Mouse (Mus musculus): ENCODE data around the gene Gramd4. TPM values are rescaled to one million over a fixed set of nuclear protein-coding genes. Genes with fewer than 3 reads are reported as not detected.

The Gramd4 gene
- total and polyA plus RNA-seq, 3 experiments = 0.17 to 0.66 (median 0.56) TPM

- peaks cover 5 to 9% of the 10 kb centered on the region in 2 experiments; a peak in 2 of 4 replicates for H3K4me1 ChIP-seq (ENCODE audit: control insufficient read depth in 1 of 2, insufficient read depth in 2 of 2)
- H3K27ac ChIP-seq (ENCODE audit: insufficient read depth, low read depth) = no peak overlapping the region
These were observed 108.5 kb downstream of the Gramd4 start for GRCm38 (mm10) chr15:86165811-86166590.

GRCm38 (mm10) chr15:86167032-86167655, 109.6 kb downstream of the Gramd4 start:
- no peak overlapping the region for H3K4me2 ChIP-seq (ENCODE audit: insufficient read depth, low read depth, poor library complexity, severe bottlenecking)
- no peak overlapping the region for H3K4me3 ChIP-seq (replicated peaks in 1 of 3; ENCODE audit: low read depth in 2 of 3, low read length in 2 of 3, poor library complexity in 1 of 3)
- dilution Hi-C loops (cut with MboI; ENCODE audit: extremely low pct_ligation_motif_present, extremely low pct_unique_long_range_greater_than_20kb, low sequenced_read_pairs) = no loop called here
- in situ Hi-C loops (cut with MboI; ENCODE audit: low pct_ligation_motif_present, low pct_unique_long_range_greater_than_20kb, low sequenced_read_pairs) = loop anchor here (10.0 kb wide), 1 partner anchor 48 kb away; the partner anchor contains the start of gene Tbc1d22a
- DNase-seq (ENCODE audit: extremely low read depth) = no peak
- H3K9ac ChIP-seq (ENCODE audit: insufficient read depth, low read depth) = no peak overlapping the region
- 0 out of 2 replicates have a peak, but pooled peaks cover 3% of the 10 kb centered on the region for H3K79me2 ChIP-seq (replicated peaks; ENCODE audit: control insufficient read depth, extremely low read depth, insufficient read depth, poor library complexity, severe bottlenecking)
- H3K36me3 ChIP-seq (replicated peaks in 1 of 2; ENCODE audit: control insufficient read depth in 1 of 2, insufficient read depth in 1 of 2, low read length in 1 of 2) = peaks cover 4 to 7% of the 10 kb centered on the region in 2 experiments
- TF ChIP-seq SIN3A (IDR thresholded peaks at IDR 0.05; ENCODE audit: low read length) = no peak
- TF ChIP-seq MAX (IDR thresholded peaks at IDR 0.05; ENCODE audit: low read length) = no peak
- no peak for TF ChIP-seq RCOR1 (conservative IDR thresholded peaks at IDR 0.05; ENCODE audit: low read depth, low read length)
- TF ChIP-seq PAX5 (IDR thresholded peaks at IDR 0.05; ENCODE audit: low read length) = no peak
- no peak for TF ChIP-seq MXI1 (IDR thresholded peaks at IDR 0.05; ENCODE audit: low read depth, low read length)
- H3K9me3 ChIP-seq (replicated peaks; ENCODE audit: low read length) = no peaks in the 10 kb centered on the region
- no peak overlapping the region for H3K27ac ChIP-seq (ENCODE audit: insufficient read depth, low read depth)
- H3K4me1 ChIP-seq (ENCODE audit: control insufficient read depth in 1 of 2, insufficient read depth in 2 of 2) = peaks cover 7 to 10% of the 10 kb centered on the region in 2 experiments
- H3K27me3 ChIP-seq (replicated peaks) = peaks cover 17% of the 10 kb centered on the region

More at GRCm38 (mm10) chr15:86165811-86166590, 108.5 kb downstream of the Gramd4 start:
- H3K4me2 ChIP-seq (ENCODE audit: insufficient read depth, low read depth, poor library complexity, severe bottlenecking) = no peak overlapping the region
- H3K9ac ChIP-seq (ENCODE audit: insufficient read depth, low read depth) = no peak overlapping the region
- no peak for TF ChIP-seq TCF12 (IDR thresholded peaks at IDR 0.05; ENCODE audit: low read depth, low read length)
- no peak for TF ChIP-seq E2F4 (IDR thresholded peaks at IDR 0.05; ENCODE audit: insufficient replicate concordance, low read depth, low read length)
- TF ChIP-seq IRF4 (IDR thresholded peaks at IDR 0.05; ENCODE audit: low read depth, low read length) = no peak
- TF ChIP-seq JUND (conservative IDR thresholded peaks at IDR 0.05; ENCODE audit: low read depth, low read length) = no peak
- no peak for TF ChIP-seq CHD1 (IDR thresholded peaks at IDR 0.05; ENCODE audit: low read depth, low read length)
- peak; percentile 32 for TF ChIP-seq RAD21 (IDR thresholded peaks at IDR 0.05; ENCODE audit: low read depth, low read length)
- TF ChIP-seq KAT2A (IDR thresholded peaks at IDR 0.05; ENCODE audit: insufficient replicate concordance, low read length) = no peak
- TF ChIP-seq CHD2 (IDR thresholded peaks at IDR 0.05; ENCODE audit: low read length) = no peak
- TF ChIP-seq MAX (IDR thresholded peaks at IDR 0.05; ENCODE audit: low read length) = no peak
- TF ChIP-seq BHLHE40 (IDR thresholded peaks at IDR 0.05; ENCODE audit: low read depth, low read length) = no peak
- no peak for TF ChIP-seq ETS1 (conservative IDR thresholded peaks at IDR 0.05; ENCODE audit: low read depth, low read length)
- TF ChIP-seq MEF2A (IDR thresholded peaks at IDR 0.05; ENCODE audit: borderline replicate concordance, low read depth, low read length) = no peak
- no peak for TF ChIP-seq NELFE (IDR thresholded peaks at IDR 0.05; ENCODE audit: low read depth, low read length)
- no peak for TF ChIP-seq JUN (IDR thresholded peaks at IDR 0.05; ENCODE audit: insufficient read depth, low read depth, low read length)
- TF ChIP-seq MAFK (IDR thresholded peaks at IDR 0.05; ENCODE audit: insufficient replicate concordance, low read length) = peak; percentile 98
- TF ChIP-seq UBTF (IDR thresholded peaks at IDR 0.05; ENCODE audit: low read depth, low read length) = no peak
- no peak for TF ChIP-seq MYC (IDR thresholded peaks at IDR 0.05; ENCODE audit: low read depth, low read length)
- peak; percentile 25; the same call in 1 of the 2 replicates for TF ChIP-seq SMC3 (IDR thresholded peaks at IDR 0.05; ENCODE audit: low read depth, low read length)
- no peak for TF ChIP-seq TBP (conservative IDR thresholded peaks at IDR 0.05; ENCODE audit: low read depth, low read length)
- TF ChIP-seq POLR2AphosphoS2 (IDR thresholded peaks at IDR 0.05; ENCODE audit: low read depth, low read length) = no peak
- no peak for TF ChIP-seq RCOR1 (conservative IDR thresholded peaks at IDR 0.05; ENCODE audit: low read depth, low read length)
- TF ChIP-seq CTCF (conservative IDR thresholded peaks at IDR 0.05 in 1 of 2, IDR thresholded peaks at IDR 0.05 in 1 of 2; ENCODE audit: low read depth in 2 of 2, low read length in 2 of 2) = peak in 1 of 2 experiments; percentile 43; a peak in 2 of 4 replicates
- TF ChIP-seq GABPA (IDR thresholded peaks at IDR 0.05; ENCODE audit: insufficient replicate concordance, low read depth, low read length) = no peak
- H3K27me3 ChIP-seq (replicated peaks) = peaks cover 9% of the 10 kb centered on the region
- H3K9me3 ChIP-seq (replicated peaks; ENCODE audit: low read length) = peaks cover 4% of the 10 kb centered on the region
- H3K36me3 ChIP-seq (replicated peaks in 1 of 2; ENCODE audit: control insufficient read depth in 1 of 2, insufficient read depth in 1 of 2, low read length in 1 of 2) = peaks cover 7 to 10% of the 10 kb centered on the region in 2 experiments
- dilution Hi-C loops (cut with MboI; ENCODE audit: extremely low pct_ligation_motif_present, extremely low pct_unique_long_range_greater_than_20kb, low sequenced_read_pairs) = no loop called here
- DNase-seq (ENCODE audit: extremely low read depth) = no peak
- H3K79me2 ChIP-seq (replicated peaks; ENCODE audit: control insufficient read depth, extremely low read depth, insufficient read depth, poor library complexity, severe bottlenecking) = no peaks in the 10 kb centered on the region
- no peak overlapping the region for H3K4me3 ChIP-seq (replicated peaks in 1 of 3; ENCODE audit: low read depth in 2 of 3, low read length in 2 of 3, poor library complexity in 1 of 3)
- in situ Hi-C loops (cut with MboI; ENCODE audit: low pct_ligation_motif_present, low pct_unique_long_range_greater_than_20kb, low sequenced_read_pairs) = loop anchor here (10.0 kb wide), 1 partner anchor 49 kb away; the partner anchor contains the start of gene Tbc1d22a
